ENCODE assay signal across 29 mouse cellular contexts in genomic region chrX:47229506-47229905, GRCm38 (mm10).
DNase-seq lines count a peak whose midpoint lies in the region; ATAC-seq and TF ChIP-seq lines count a peak whose summit lies in the region.
"Had no signal": no experiment of that assay in that cellular context is flagged by ENCODE, and none has a peak within 500 bp of the region (broad histone marks: within the 10 kb centered on the region; RNA-seq: fewer than 3 reads in every experiment).

No protein-coding gene starts in this region.

- no peak for TF ChIP-seq CTCF in forebrain, postnatal 0 days (IDR thresholded peaks at IDR 0.05; ENCODE audit: low read depth)
- TF ChIP-seq CTCF in brain, embryonic 14.5 days (IDR thresholded peaks at IDR 0.05; ENCODE audit: borderline replicate concordance, extremely low read depth, insufficient read depth, insufficient read length), result no peak
- no peak for TF ChIP-seq CTCF in cerebellum, adult 2 months (IDR thresholded peaks at IDR 0.05; ENCODE audit: borderline replicate concordance, insufficient read depth, low read depth, low read length)

- no peak overlapping the region for H3K27ac ChIP-seq in forebrain, embryonic 12.5 days
- H3K27ac ChIP-seq in forebrain, postnatal 0 days (ENCODE audit: low read depth, low read length), result no peak overlapping the region
- no peak overlapping the region for H3K27ac ChIP-seq in midbrain, embryonic 11.5 days (ENCODE audit: low read depth, low read length)
- no peak overlapping the region for H3K27ac ChIP-seq in midbrain, embryonic 15.5 days
- no peak overlapping the region for H3K27ac ChIP-seq in forebrain, embryonic 14.5 days (ENCODE audit: low read depth, low read length)
- H3K27ac ChIP-seq in cerebellum, adult 2 months (ENCODE audit: insufficient read depth, low read length), result no peak overlapping the region
- H3K27ac ChIP-seq: heart, embryonic 15.5 days; hindbrain, embryonic 13.5 days; hindbrain, postnatal 0 days had no signal

- WGBS in forebrain, embryonic 12.5 days, result 24% methylated on average over 3 of the region's 3 CpGs
- WGBS in forebrain, postnatal 0 days, result 24% methylated on average over 3 of the region's 3 CpGs
- WGBS in midbrain, embryonic 11.5 days, result 42% methylated on average over 3 of the region's 3 CpGs
- WGBS in midbrain, embryonic 15.5 days, result 27% methylated on average over 3 of the region's 3 CpGs
- WGBS in forebrain, embryonic 14.5 days, result 34% methylated on average over 3 of the region's 3 CpGs
- WGBS in cerebellum, adult 2 months, result 21% methylated on average over 3 of the region's 3 CpGs

- TF ChIP-seq POLR2A in brain, embryonic 14.5 days (IDR thresholded peaks at IDR 0.05; ENCODE audit: borderline replicate concordance, extremely low read depth, insufficient read depth, insufficient read length, poor library complexity, severe bottlenecking), result no peak
- no peak for TF ChIP-seq POLR2A in cerebellum, adult 2 months (IDR thresholded peaks at IDR 0.05; ENCODE audit: borderline replicate concordance, insufficient read depth, low read length)

- no peaks in the 10 kb centered on the region for H3K27me3 ChIP-seq in forebrain, embryonic 12.5 days
- no peaks in the 10 kb centered on the region for H3K27me3 ChIP-seq in forebrain, postnatal 0 days (ENCODE audit: insufficient read depth, low read length)
- H3K27me3 ChIP-seq in midbrain, embryonic 11.5 days (ENCODE audit: control insufficient read depth, insufficient read depth, low read length), result no peaks in the 10 kb centered on the region
- no peaks in the 10 kb centered on the region for H3K27me3 ChIP-seq in midbrain, embryonic 15.5 days (replicated peaks)
- no peaks in the 10 kb centered on the region for H3K27me3 ChIP-seq in forebrain, embryonic 14.5 days (replicated peaks; ENCODE audit: control insufficient read depth, insufficient read depth, low read length)
- no peaks in the 10 kb centered on the region for H3K27me3 ChIP-seq in cerebellum, adult 2 months (ENCODE audit: control insufficient read depth, insufficient read depth, low read length)
- H3K27me3 ChIP-seq: CH12.LX; heart, embryonic 12.5 days; heart, embryonic 15.5 days; hindbrain, embryonic 13.5 days had no signal

- H3K9me3 ChIP-seq in forebrain, embryonic 12.5 days, result no peaks in the 10 kb centered on the region
- H3K9me3 ChIP-seq in forebrain, postnatal 0 days (ENCODE audit: low read length), result no peaks in the 10 kb centered on the region
- no peaks in the 10 kb centered on the region for H3K9me3 ChIP-seq in midbrain, embryonic 11.5 days (ENCODE audit: control insufficient read depth, low read length)
- no peaks in the 10 kb centered on the region for H3K9me3 ChIP-seq in midbrain, embryonic 15.5 days
- H3K9me3 ChIP-seq in forebrain, embryonic 14.5 days (replicated peaks; ENCODE audit: control insufficient read depth, low read length), result no peaks in the 10 kb centered on the region
- H3K9me3 ChIP-seq: G1E; heart, embryonic 12.5 days; heart, embryonic 15.5 days; hindbrain, embryonic 13.5 days had no signal

- ATAC-seq in forebrain, embryonic 12.5 days (ENCODE audit: low FRiP score), result peak; percentile 60; the same call in 1 of the 2 replicates
- ATAC-seq in forebrain, postnatal 0 days, result no peak
- peak; percentile 63; the same call in 1 of the 2 replicates for ATAC-seq in midbrain, embryonic 11.5 days (ENCODE audit: low FRiP score)
- ATAC-seq in midbrain, embryonic 15.5 days (replicated peaks), result no peak
- ATAC-seq in forebrain, embryonic 14.5 days, result peak; percentile 68
- ATAC-seq: hindbrain, postnatal 0 days; inflammation-experienced regulatory T-cells, adult 6 months; intestine, embryonic 16.5 days; Patski had no signal

- DNase-seq in forebrain, postnatal 0 days, result no peak
- DNase-seq in midbrain, embryonic 11.5 days (ENCODE audit: low spot score, missing footprints), result no peak
- peak; percentile 60 for DNase-seq in brain, embryonic 14.5 days (ENCODE audit: low read depth)
- DNase-seq in forebrain, embryonic 14.5 days (ENCODE audit: low spot score), result peak; percentile 37
- no peak for DNase-seq in lung, adult 18-20 months
- DNase-seq in cerebellum, adult 2 months, result no peak
- DNase-seq: adrenal gland, postnatal 10 days; adrenal gland, postnatal 36 days; B cell, adult 2 months; cerebellum, adult 11 months; cerebellum, adult 8-10 months; cerebellum, postnatal 10 days; cerebellum, postnatal 36 days; gastrocnemius, postnatal 25 days; heart, adult 18-20 months; heart, postnatal 10 days; heart, postnatal 36 days; kidney, adult 18-20 months had no signal

- no peaks in the 10 kb centered on the region for H3K4me1 ChIP-seq in forebrain, embryonic 12.5 days
- H3K4me1 ChIP-seq in forebrain, postnatal 0 days (ENCODE audit: insufficient read depth), result no peaks in the 10 kb centered on the region
- no peaks in the 10 kb centered on the region for H3K4me1 ChIP-seq in midbrain, embryonic 11.5 days (ENCODE audit: control insufficient read depth, insufficient read depth, low read length)
- H3K4me1 ChIP-seq in midbrain, embryonic 15.5 days, result no peaks in the 10 kb centered on the region
- no peaks in the 10 kb centered on the region for H3K4me1 ChIP-seq in forebrain, embryonic 14.5 days (ENCODE audit: control insufficient read depth, insufficient read depth, low read length)
- no peaks in the 10 kb centered on the region for H3K4me1 ChIP-seq in cerebellum, adult 2 months (ENCODE audit: control insufficient read depth, insufficient read depth, low read length)
- H3K4me1 ChIP-seq: heart, embryonic 12.5 days; heart, embryonic 15.5 days; hindbrain, embryonic 13.5 days had no signal

- H3K4me2 ChIP-seq in forebrain, embryonic 12.5 days, result no peak overlapping the region
- no peak overlapping the region for H3K4me2 ChIP-seq in forebrain, postnatal 0 days (ENCODE audit: low read depth)
- H3K4me2 ChIP-seq in midbrain, embryonic 11.5 days, result no peak overlapping the region
- H3K4me2 ChIP-seq in midbrain, embryonic 15.5 days, result no peak overlapping the region
- no peak overlapping the region for H3K4me2 ChIP-seq in forebrain, embryonic 14.5 days (ENCODE audit: low read length)
- H3K4me2 ChIP-seq: heart, embryonic 12.5 days; heart, embryonic 15.5 days; hindbrain, embryonic 13.5 days had no signal

- H3K9ac ChIP-seq in forebrain, embryonic 12.5 days, result no peak overlapping the region
- H3K9ac ChIP-seq in forebrain, postnatal 0 days, result no peak overlapping the region
- no peak overlapping the region for H3K9ac ChIP-seq in midbrain, embryonic 11.5 days (ENCODE audit: low read length)
- H3K9ac ChIP-seq in midbrain, embryonic 15.5 days, result no peak overlapping the region
- no peak overlapping the region for H3K9ac ChIP-seq in forebrain, embryonic 14.5 days (ENCODE audit: low read length)
- H3K9ac ChIP-seq: heart, embryonic 12.5 days; heart, embryonic 15.5 days; hindbrain, embryonic 13.5 days had no signal

- H3K36me3 ChIP-seq in forebrain, embryonic 12.5 days (replicated peaks), result no peaks in the 10 kb centered on the region
- no peaks in the 10 kb centered on the region for H3K36me3 ChIP-seq in forebrain, postnatal 0 days (ENCODE audit: insufficient read depth)
- H3K36me3 ChIP-seq in midbrain, embryonic 11.5 days (ENCODE audit: control insufficient read depth, insufficient read depth, low read length), result no peaks in the 10 kb centered on the region
- no peaks in the 10 kb centered on the region for H3K36me3 ChIP-seq in midbrain, embryonic 15.5 days (replicated peaks)
- no peaks in the 10 kb centered on the region for H3K36me3 ChIP-seq in forebrain, embryonic 14.5 days (ENCODE audit: control insufficient read depth, insufficient read depth, low read length)
- H3K36me3 ChIP-seq: G1E; heart, embryonic 12.5 days; heart, embryonic 15.5 days; hindbrain, embryonic 13.5 days had no signal

- no peak overlapping the region for H3K4me3 ChIP-seq in forebrain, embryonic 12.5 days (replicated peaks)
- H3K4me3 ChIP-seq in forebrain, postnatal 0 days (ENCODE audit: low read depth, low read length), result no peak overlapping the region
- H3K4me3 ChIP-seq in midbrain, embryonic 11.5 days (ENCODE audit: low read depth, low read length), result no peak overlapping the region
- H3K4me3 ChIP-seq in midbrain, embryonic 15.5 days, result no peak overlapping the region
- H3K4me3 ChIP-seq in forebrain, embryonic 14.5 days (ENCODE audit: low read depth, low read length), result no peak overlapping the region
- no peak overlapping the region for H3K4me3 ChIP-seq in cerebellum, adult 2 months (replicated peaks; ENCODE audit: insufficient read depth, low read depth, low read length)
- H3K4me3 ChIP-seq: heart, embryonic 12.5 days; heart, embryonic 15.5 days; hindbrain, embryonic 13.5 days had no signal

Comparison
In these comparisons a context has a peak if more than half of its experiments do, and no peak if none do; other contexts are left out.
1. ATAC-seq: peak in forebrain, embryonic 12.5 days (single experiment), midbrain, embryonic 11.5 days (single experiment) and forebrain, embryonic 14.5 days (single experiment); none in forebrain, postnatal 0 days (single experiment) and midbrain, embryonic 15.5 days (single experiment).
2. DNase-seq: peak in brain, embryonic 14.5 days (single experiment) and forebrain, embryonic 14.5 days (single experiment); none in forebrain, postnatal 0 days (single experiment), midbrain, embryonic 11.5 days (single experiment), lung, adult 18-20 months (0 of 2) and cerebellum, adult 2 months (0 of 2).